Mouse (Mus musculus): ENCODE data around the gene Usp19. TPM values are rescaled to one million over a fixed set of nuclear protein-coding genes. Genes with fewer than 3 reads are reported as not detected.

The Usp19 gene
- 85.9 and 91.5 TPM in 2 replicates for polyA plus RNA-seq (2015; fragmentation: Nextera tagmentation; extraction: Ambion mirVana)

DNA sequence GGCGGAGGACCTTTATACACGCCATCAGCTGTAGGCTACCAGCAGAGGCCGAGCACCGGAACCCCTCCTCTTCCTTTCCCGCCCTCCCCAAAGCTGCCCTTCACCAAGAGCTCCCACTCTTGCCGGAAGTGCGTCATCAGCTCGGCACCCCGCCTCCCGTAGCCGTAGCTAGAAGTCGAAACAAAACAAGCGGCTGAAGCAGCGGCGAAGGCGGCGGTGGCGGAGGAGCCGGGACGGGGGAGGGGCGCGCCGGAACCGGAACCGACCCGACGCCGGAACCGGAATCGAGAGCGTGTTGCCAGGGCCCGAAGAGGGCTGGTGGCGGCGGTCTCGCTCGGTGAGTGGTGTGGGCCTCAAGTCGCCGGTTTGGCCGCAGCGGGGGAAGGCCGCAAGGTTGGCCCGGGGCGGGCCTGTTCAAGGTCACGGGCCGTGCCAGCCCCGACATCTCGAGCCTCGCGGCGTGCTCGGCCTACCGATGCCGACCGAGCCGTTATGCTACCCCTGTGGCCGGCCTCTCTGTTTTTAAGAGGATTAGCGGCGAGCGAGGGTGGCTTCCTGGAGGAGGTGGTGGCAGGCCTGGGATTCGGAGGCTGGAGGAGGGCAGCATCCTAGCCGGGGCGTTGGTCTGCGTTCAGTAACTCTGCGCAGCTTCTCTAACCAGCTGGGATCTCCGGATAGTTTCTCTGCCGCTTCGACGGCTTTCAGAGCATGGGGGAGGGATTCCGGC lies at the start of gene Usp19:
Gene Usp19 (plus strand): TSS at position 44 of the 727 bp plus-strand sequence.
- Histone ChIP-seq H3K4me3 (replicated peaks; ENCODE audit: low read length) (peak within 1 kb of the TSS; percentile 75), H3K4me2 (ENCODE audit: low read length) (peak within 1 kb of the TSS; percentile 69), H3K9me3 (ENCODE audit: control insufficient read depth, low read length) (no peaks in the 10 kb centered on the region), H3K27me3 (replicated peaks; ENCODE audit: control insufficient read depth, insufficient read depth, low read length) (no peaks in the 10 kb centered on the region), H3K27ac (ENCODE audit: low read length) (peak within 1 kb of the TSS; percentile 88), H3K36me3 (ENCODE audit: control insufficient read depth, insufficient read depth) (peaks cover 23% of the 10 kb centered on the region), H3K4me1 (replicated peaks; ENCODE audit: control insufficient read depth, insufficient read depth, low read length) (peaks cover 22% of the 10 kb centered on the region), H3K9ac (replicated peaks; ENCODE audit: low read depth, low read length) (peak within 1 kb of the TSS; percentile 94)
- peak; percentile 96 for ATAC-seq
- under 1% methylated on average over 69 of the region's 69 CpGs for WGBS

DNA sequence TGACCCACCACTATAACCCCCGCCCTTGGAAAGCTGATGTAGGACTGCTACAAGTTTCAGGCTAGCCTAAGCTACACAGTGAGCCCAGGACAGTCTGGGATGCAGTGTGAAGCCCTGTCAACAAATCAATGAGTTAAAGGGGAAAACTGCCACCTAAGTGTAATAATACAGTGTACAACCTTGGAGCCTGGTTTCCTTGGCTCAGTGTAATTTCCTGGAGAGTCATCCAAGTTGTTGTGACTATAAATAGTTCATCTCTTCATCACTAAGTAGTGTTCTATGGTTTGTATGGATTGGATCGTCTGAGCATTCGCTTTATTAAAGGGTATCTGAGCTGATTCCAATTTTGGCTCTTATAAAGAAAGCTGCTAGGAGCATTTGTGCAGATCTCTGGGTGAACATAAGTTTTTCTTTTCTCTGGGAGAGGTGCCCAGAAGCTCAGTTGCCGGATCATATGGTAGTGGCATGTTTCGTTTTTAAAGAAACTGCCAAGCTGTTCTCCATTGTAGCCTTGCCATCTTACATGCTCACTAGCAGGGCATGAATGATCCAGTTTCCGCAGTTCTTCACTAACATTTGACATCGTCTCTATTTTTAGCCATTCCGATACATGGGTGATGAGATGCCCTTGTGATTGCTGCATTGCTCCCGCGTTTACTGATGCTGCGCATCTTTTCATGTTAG lies 49.0 kb upstream of the Usp19 start:
- H3K4me2 ChIP-seq (ENCODE audit: low read length): no peak overlapping the region
- H3K27me3 ChIP-seq (replicated peaks; ENCODE audit: control insufficient read depth, insufficient read depth, low read length): no peaks in the 10 kb centered on the region
- H3K4me1 ChIP-seq (replicated peaks; ENCODE audit: control insufficient read depth, insufficient read depth, low read length): peaks cover 26% of the 10 kb centered on the region
- H3K4me3 ChIP-seq (replicated peaks; ENCODE audit: low read length): no peak overlapping the region
- no peaks in the 10 kb centered on the region for H3K9me3 ChIP-seq (ENCODE audit: control insufficient read depth, low read length)
- H3K27ac ChIP-seq (ENCODE audit: low read length): peak overlapping the region; percentile 49
- no peaks in the 10 kb centered on the region for H3K36me3 ChIP-seq (ENCODE audit: control insufficient read depth, insufficient read depth)
- H3K9ac ChIP-seq (replicated peaks; ENCODE audit: low read depth, low read length): no peak overlapping the region
- 60% methylated on average over 11 of the region's 11 CpGs for WGBS
- peak; percentile 87 for ATAC-seq

DNA sequence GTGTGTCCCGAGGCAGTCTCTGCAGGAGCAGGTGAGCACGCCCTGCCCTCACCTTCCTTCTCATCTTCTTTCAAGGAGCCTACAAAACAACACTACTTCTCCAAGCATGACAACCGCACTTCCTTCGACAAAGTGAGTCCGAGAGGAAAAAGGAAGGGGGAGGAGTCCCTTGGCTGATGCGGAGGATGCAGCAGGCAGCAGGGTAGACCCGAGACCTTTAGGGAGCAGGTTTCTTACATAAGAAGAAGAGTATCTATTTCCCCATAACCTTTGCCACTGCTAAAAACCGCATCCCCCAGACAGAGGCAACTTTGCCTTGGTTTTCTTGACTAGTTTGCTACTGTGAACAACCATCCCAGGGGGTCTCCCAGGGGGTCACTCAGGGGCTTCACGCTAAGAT lies 45.3 kb upstream of the Usp19 start:
- H3K9me3 ChIP-seq (ENCODE audit: control insufficient read depth, low read length): no peaks in the 10 kb centered on the region
- no peaks in the 10 kb centered on the region for H3K27me3 ChIP-seq (replicated peaks; ENCODE audit: control insufficient read depth, insufficient read depth, low read length)
- no peak overlapping the region for H3K27ac ChIP-seq (ENCODE audit: low read length)
- no peak for ATAC-seq
- no peak overlapping the region for H3K4me3 ChIP-seq (replicated peaks; ENCODE audit: low read length)
- 74% methylated on average over 9 of the region's 9 CpGs for WGBS
- H3K36me3 ChIP-seq (ENCODE audit: control insufficient read depth, insufficient read depth): no peaks in the 10 kb centered on the region
- H3K4me1 ChIP-seq (replicated peaks; ENCODE audit: control insufficient read depth, insufficient read depth, low read length): peaks cover 25% of the 10 kb centered on the region
- H3K4me2 ChIP-seq (ENCODE audit: low read length): no peak overlapping the region
- no peak overlapping the region for H3K9ac ChIP-seq (replicated peaks; ENCODE audit: low read depth, low read length)

DNA sequence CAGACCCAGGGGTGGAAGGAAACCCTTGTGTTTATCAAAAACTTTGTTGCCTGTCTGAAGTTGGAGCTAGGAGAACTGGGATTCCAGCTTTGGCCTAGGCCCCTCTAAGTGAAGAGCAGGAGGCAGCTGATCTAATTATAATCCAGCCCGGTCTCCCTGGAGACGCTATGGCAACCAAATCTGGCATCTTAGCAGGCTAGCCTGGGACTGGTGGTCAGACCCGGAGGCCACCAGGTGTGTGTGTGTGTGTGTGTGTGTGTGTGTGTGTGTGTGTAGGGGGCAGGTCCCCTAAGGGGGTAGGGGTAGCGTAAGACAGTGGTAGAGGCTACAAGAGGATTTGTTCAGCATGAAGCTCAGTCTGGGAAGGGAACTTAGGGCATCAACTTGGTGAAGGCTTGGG lies 40.5 kb upstream of the Usp19 start:
- peak; percentile 54 for ATAC-seq
- Histone ChIP-seq H3K27me3 (replicated peaks; ENCODE audit: control insufficient read depth, insufficient read depth, low read length) (no peaks in the 10 kb centered on the region), H3K4me2 (ENCODE audit: low read length) (peak overlapping the region; percentile 80), H3K4me3 (replicated peaks; ENCODE audit: low read length) (peak overlapping the region; percentile 21), H3K9me3 (ENCODE audit: control insufficient read depth, low read length) (no peaks in the 10 kb centered on the region), H3K4me1 (replicated peaks; ENCODE audit: control insufficient read depth, insufficient read depth, low read length) (peaks cover 42% of the 10 kb centered on the region), H3K27ac (ENCODE audit: low read length) (peak overlapping the region; percentile 71), H3K36me3 (ENCODE audit: control insufficient read depth, insufficient read depth) (no peaks in the 10 kb centered on the region), H3K9ac (replicated peaks; ENCODE audit: low read depth, low read length) (0 out of 2 replicates have a peak overlapping the region, but pooled peaks have one; percentile 37)
- 6% methylated on average over 4 of the region's 4 CpGs for WGBS

DNA sequence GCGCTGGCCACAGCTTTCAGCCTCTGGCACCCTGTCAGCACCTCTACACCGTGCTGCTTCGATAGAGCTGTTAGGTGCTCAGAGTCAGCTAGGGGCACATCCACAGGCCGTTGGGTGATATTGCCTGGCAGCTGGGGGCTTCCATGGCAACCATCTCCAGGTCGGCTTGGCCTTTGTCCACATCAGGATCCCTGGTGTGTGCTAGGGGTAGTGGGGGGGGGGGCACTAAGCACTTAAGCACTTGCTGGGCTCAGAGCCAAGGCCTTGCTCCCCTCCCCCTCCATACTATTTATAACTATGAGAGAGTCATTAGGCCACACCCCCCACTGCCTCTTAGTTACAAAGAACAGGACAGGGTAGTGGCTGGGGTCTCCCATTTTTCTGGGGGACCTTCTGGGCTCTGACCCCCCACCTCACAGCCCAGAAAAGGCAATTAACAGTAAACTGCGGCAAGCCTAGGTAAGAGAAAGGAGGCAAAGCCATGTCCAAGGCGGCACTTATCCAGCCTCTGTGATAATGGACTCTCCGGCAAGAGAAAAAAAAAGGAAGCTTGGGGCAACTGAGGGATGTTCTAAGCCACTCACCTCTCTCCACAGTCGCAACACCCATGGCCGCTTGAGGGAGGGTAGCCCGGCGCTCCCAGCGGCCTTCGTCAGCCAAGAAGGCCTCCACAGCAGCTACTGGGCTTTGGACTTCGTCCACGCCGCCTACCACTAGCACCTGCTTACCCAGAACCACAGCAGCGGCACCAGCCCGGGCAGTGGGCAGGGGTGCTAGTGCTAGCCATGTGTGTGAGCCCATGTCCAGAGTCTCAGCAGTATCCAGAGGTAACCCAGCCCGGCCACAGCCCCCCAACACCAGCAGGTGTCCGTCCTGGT lies 39.9 kb upstream of the Usp19 start:
- Histone ChIP-seq H3K9ac (replicated peaks; ENCODE audit: low read depth, low read length) (peak overlapping the region; percentile 35), H3K27ac (ENCODE audit: low read length) (peak overlapping the region; percentile 71), H3K36me3 (ENCODE audit: control insufficient read depth, insufficient read depth) (no peaks in the 10 kb centered on the region), H3K4me3 (replicated peaks; ENCODE audit: low read length) (peak overlapping the region; percentile 65), H3K4me2 (ENCODE audit: low read length) (peak overlapping the region; percentile 80), H3K4me1 (replicated peaks; ENCODE audit: control insufficient read depth, insufficient read depth, low read length) (peaks cover 42% of the 10 kb centered on the region), H3K27me3 (replicated peaks; ENCODE audit: control insufficient read depth, insufficient read depth, low read length) (no peaks in the 10 kb centered on the region), H3K9me3 (ENCODE audit: control insufficient read depth, low read length) (no peaks in the 10 kb centered on the region)
- peak; percentile 20 for ATAC-seq
- whole genome bisulfite sequencing: 38% methylated on average over 21 of the region's 21 CpGs

DNA sequence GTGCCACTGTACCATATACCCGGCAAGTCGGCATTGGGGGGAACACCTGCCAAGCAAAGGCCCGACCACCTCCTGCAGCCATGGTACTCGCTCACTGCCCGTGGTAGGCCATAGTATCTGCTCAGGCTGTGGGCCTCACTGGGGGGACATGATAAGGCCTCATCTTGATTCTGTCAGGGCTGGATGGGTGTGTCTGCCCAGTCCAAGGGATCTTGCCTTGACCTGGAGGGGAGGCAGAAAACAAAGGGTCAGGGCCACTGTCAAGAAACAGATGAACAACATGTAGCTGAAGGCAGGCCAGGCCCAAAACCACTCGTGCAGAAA lies 39.3 kb upstream of the Usp19 start:
- Histone ChIP-seq H3K36me3 (ENCODE audit: control insufficient read depth, insufficient read depth) (no peaks in the 10 kb centered on the region), H3K27me3 (replicated peaks; ENCODE audit: control insufficient read depth, insufficient read depth, low read length) (no peaks in the 10 kb centered on the region), H3K9ac (replicated peaks; ENCODE audit: low read depth, low read length) (no peak overlapping the region), H3K27ac (ENCODE audit: low read length) (peak overlapping the region; percentile 71), H3K9me3 (ENCODE audit: control insufficient read depth, low read length) (no peaks in the 10 kb centered on the region), H3K4me1 (replicated peaks; ENCODE audit: control insufficient read depth, insufficient read depth, low read length) (peaks cover 42% of the 10 kb centered on the region), H3K4me3 (replicated peaks; ENCODE audit: low read length) (peak overlapping the region; percentile 65), H3K4me2 (ENCODE audit: low read length) (peak overlapping the region; percentile 80)
- no peak for ATAC-seq
- WGBS: 81% methylated on average over 6 of the region's 6 CpGs

DNA sequence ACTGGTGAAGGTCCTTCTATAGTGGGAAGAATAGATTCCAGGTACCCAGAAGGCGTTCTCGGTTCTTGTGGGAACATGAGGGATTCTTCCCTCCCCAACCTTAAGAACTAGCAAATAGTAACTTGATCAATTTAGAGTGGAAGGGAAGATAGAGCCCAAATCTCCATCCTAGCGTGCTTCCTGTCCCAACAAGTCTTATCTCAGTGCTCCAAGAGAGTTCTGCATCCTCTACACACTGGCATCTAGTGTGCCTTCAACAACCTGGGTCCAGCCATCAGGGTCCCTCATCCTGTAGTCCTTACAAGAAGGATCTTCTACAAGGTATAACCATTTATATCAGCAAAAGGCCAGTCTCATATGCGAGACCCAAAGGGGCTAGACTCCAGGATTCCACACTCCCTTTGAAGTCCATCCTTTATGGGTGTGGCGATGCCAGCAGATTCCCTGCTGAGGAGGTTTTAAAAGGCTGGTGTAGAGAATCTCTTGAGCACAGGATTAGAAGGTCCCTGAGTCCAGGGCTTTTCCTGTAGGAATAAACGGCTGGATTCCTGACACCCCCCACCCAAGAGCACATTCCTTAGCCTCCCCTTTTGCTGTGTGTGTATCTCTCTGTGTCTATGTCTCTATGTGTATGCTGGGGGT lies 38.8 kb upstream of the Usp19 start:
- H3K36me3 ChIP-seq (ENCODE audit: control insufficient read depth, insufficient read depth): no peaks in the 10 kb centered on the region
- WGBS: 49% methylated on average over 6 of the region's 6 CpGs
- H3K27ac ChIP-seq (ENCODE audit: low read length): peak overlapping the region; percentile 73
- peak overlapping the region; percentile 77 for H3K9ac ChIP-seq (replicated peaks; ENCODE audit: low read depth, low read length)
- H3K4me2 ChIP-seq (ENCODE audit: low read length): peak overlapping the region; percentile 80
- H3K9me3 ChIP-seq (ENCODE audit: control insufficient read depth, low read length): no peaks in the 10 kb centered on the region
- no peaks in the 10 kb centered on the region for H3K27me3 ChIP-seq (replicated peaks; ENCODE audit: control insufficient read depth, insufficient read depth, low read length)
- H3K4me3 ChIP-seq (replicated peaks; ENCODE audit: low read length): peak overlapping the region; percentile 65
- ATAC-seq: no peak
- peaks cover 42% of the 10 kb centered on the region for H3K4me1 ChIP-seq (replicated peaks; ENCODE audit: control insufficient read depth, insufficient read depth, low read length)

DNA sequence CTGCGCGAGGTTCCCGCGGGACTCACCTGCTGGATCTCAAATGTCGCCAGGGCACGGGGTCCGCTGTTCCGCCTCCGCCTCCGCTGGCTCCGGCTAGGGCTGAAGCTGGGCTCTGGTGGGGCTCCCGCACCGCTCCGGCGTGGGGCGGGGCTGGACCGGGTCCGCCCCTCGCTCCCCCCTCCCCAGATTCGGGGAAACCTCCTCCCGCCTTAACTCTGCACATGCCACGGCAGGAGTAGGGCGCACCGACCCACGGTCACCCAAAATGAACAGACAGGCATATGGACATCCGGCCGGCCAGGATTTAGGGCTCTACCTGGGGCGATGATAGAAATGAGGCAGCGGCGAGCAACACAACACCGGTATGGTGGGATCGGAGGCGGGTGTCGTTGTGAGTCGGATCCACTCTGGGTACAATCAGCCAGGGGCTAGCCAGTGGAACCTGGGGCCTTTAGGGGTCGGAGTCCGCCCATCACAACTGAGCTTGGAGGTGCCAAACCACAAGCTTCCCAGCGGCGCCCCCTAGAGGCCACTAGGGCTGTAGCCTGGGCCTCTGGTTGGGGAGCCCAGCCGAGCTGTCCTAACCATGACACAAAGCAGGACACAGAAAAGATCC lies 38.0 kb upstream of the Usp19 start:
- Histone ChIP-seq H3K27me3 (replicated peaks; ENCODE audit: control insufficient read depth, insufficient read depth, low read length) (no peaks in the 10 kb centered on the region), H3K9me3 (ENCODE audit: control insufficient read depth, low read length) (no peaks in the 10 kb centered on the region), H3K9ac (replicated peaks; ENCODE audit: low read depth, low read length) (peak overlapping the region; percentile 77), H3K36me3 (ENCODE audit: control insufficient read depth, insufficient read depth) (no peaks in the 10 kb centered on the region), H3K4me1 (replicated peaks; ENCODE audit: control insufficient read depth, insufficient read depth, low read length) (peaks cover 42% of the 10 kb centered on the region), H3K4me3 (replicated peaks; ENCODE audit: low read length) (peak overlapping the region; percentile 65), H3K27ac (ENCODE audit: low read length) (peak overlapping the region; percentile 73), H3K4me2 (ENCODE audit: low read length) (peak overlapping the region; percentile 80)
- WGBS: under 1% methylated on average over 40 of the region's 40 CpGs
- peak; percentile 86 for ATAC-seq

Data from forebrain, embryonic 16.5 days (tissue).